Mouse (Mus musculus) heart, adult 2 months (tissue): ENCODE data around the gene Copa. TPM values are rescaled to one million over a fixed set of nuclear protein-coding genes. Genes with fewer than 3 reads are reported as not detected.
A peak's percentile ranks its signal among the peaks of the same experiment; 100 is the strongest.

Experiments used
- DNase-seq, 2 experiments: peaks; one replicate each; pipeline ENCODE4 v3.0.0; 2021
- H3K27ac ChIP-seq: fragments of 200-600 bp; 2 replicates; pipeline ENCODE4 v1.8.1; 2022
- H3K27me3 ChIP-seq: fragments of 200-500 bp; 2 replicates; pipeline ENCODE4 v1.6.1; 2012; ENCODE audit warnings: mild to moderate bottlenecking, low read length, inconsistent platforms, mixed read lengths; ENCODE audit not compliant: control insufficient read depth, insufficient read depth
- H3K36me3 ChIP-seq: fragments of 200-500 bp; 2 replicates; pipeline ENCODE4 v1.6.1; 2012; ENCODE audit warnings: low read length, inconsistent platforms; ENCODE audit not compliant: control insufficient read depth, insufficient read depth
- H3K4me1 ChIP-seq: fragments of 200-500 bp; 2 replicates; pipeline ENCODE4 v1.6.1; 2011; ENCODE audit warnings: low read length; ENCODE audit not compliant: control insufficient read depth, insufficient read depth
- H3K4me3 ChIP-seq: fragments of 200-600 bp; 2 replicates; pipeline ENCODE4 v1.8.1; 2022
- H3K79me2 ChIP-seq: fragments of 200-500 bp; replicated peaks from 2 replicates; pipeline ENCODE4 v1.6.1; 2012; ENCODE audit warnings: mild to moderate bottlenecking, inconsistent platforms, low read length, moderate library complexity, mixed read lengths; ENCODE audit not compliant: control insufficient read depth, insufficient read depth
- H3K9ac ChIP-seq: fragments of 200-500 bp; 2 replicates; pipeline ENCODE4 v1.6.1; 2012; ENCODE audit warnings: low read depth, mild to moderate bottlenecking, control low read depth, inconsistent platforms, low read length, mixed read lengths
- CTCF ChIP-seq: fragments of 200-600 bp; IDR thresholded peaks from 2 replicates; pipeline ENCODE4 v1.8.1; 2022; ENCODE audit warnings: antibody characterized with exemption, mild to moderate bottlenecking, moderate library complexity
- EP300 ChIP-seq: fragments of 200-500 bp; IDR thresholded peaks from 2 replicates; pipeline ENCODE4 v1.6.1; 2011; ENCODE audit warnings: low read depth, low read length, control low read depth; ENCODE audit not compliant: insufficient read depth
- POLR2A ChIP-seq: fragments of 200-500 bp; IDR thresholded peaks from 2 replicates; pipeline ENCODE4 v1.6.1; 2011; ENCODE audit warnings: mild to moderate bottlenecking, low read depth, low read length, control low read depth; ENCODE audit not compliant: insufficient read depth
- WGBS: fragments of 180-500 bp; shearing (Covaris S2); methylation state at CpG from one replicate; pipeline ENCODE4 v1.1.7; 2018; 5-methylcytosine and 5-hydroxymethylcytosine counted together
- intact Hi-C: fragments of 180-260 bp; cut with DNase I; formaldehyde crosslinking; loops from one replicate; pipeline ENCODE4 v1.15.1; 2025
- polyA plus RNA-seq: library from polyadenylated mRNA; depleted of rRNA; stranded (reverse); fragments of >200 nt; gene quantifications from 2 replicates; pipeline ENCODE4 v1.2.3, GENCODE M21; 2012
- total RNA-seq, 2 experiments: library from RNA; stranded (reverse); gene quantifications; 2 replicates each; pipeline ENCODE4 v1.2.3; 2021

Gene Copa
- total and polyA plus RNA-seq, 3 experiments, result 42.3 to 111 (median 98.5) TPM

GRCm38 (mm10) chr1:172148279-172148954 is 66.1 kb downstream of the Copa start:
- Histone ChIP-seq H3K36me3 (peaks cover 24% of the 10 kb centered on the region), H3K79me2 (peaks cover 4% of the 10 kb centered on the region), H3K4me3 (peak overlapping the region; percentile 100), H3K27me3 (no peaks in the 10 kb centered on the region), H3K9ac (peak overlapping the region; percentile 100), H3K27ac (peak overlapping the region; percentile 99), H3K4me1 (peaks cover 3% of the 10 kb centered on the region; the same call in 1 of the 2 replicates)
- under 1% methylated on average over 40 of the region's 40 CpGs for WGBS
- TF ChIP-seq POLR2A (no peak), EP300 (no peak), CTCF (no peak)
- DNase-seq, result peak in 1 of 2 experiments; percentile 61
- intact Hi-C loops, result loop anchor here (1.0 to 2.0 kb wide), 2 partner anchors 68 to 162 kb away; no protein-coding TSS in a partner anchor

DNA sequence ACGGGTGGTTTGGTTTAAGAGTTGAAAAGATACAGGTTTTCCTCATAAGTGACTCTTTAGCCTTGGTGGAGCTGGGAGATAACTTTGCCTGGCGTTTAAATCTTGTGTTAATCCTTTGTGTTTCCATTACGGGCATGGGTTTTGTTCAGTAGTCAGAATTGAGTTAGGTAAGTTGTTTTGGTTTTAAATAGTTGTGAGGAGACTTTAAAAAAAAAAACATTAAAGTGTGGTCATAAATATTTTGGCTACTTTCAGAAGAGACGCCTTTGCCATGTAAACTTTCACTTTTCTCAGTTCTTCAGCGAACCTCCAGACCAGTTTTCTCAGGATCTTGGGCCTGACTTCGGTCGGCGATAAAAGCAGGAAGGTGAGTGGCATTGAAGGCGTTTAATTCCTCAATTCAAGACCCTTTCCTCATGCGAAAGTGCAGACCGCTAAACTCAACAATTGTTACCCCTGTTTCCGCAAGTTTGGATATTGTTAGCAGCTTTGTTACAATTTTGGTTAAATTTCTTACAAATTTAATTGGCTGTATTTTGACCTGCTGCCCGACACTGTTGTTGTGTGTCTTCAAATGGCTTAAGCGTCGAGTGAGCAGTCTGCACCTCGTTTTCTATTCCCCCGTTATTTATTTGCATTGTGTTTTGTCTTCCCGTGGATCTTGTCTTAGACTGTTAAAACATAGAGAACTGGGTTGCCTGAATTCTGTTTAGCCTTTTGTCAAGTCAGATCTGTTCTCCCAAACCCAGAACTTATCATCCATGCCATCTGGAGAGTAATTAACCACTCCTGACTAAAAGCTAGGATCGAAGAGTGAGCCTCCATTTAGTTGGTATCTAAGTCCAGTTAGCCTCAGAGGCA is 66.9 kb downstream of the Copa start:
- DNase-seq, result no peak
- intact Hi-C loops, result loop anchor here (1.0 to 2.0 kb wide), 2 partner anchors 68 to 161 kb away; no protein-coding TSS in a partner anchor
- peak overlapping the region; percentile 100 for H3K9ac ChIP-seq
- WGBS, result 9% methylated on average over 19 of the region's 19 CpGs
- H3K27me3 ChIP-seq, result no peaks in the 10 kb centered on the region
- H3K79me2 ChIP-seq, result peaks cover 5% of the 10 kb centered on the region
- H3K27ac ChIP-seq, result peak overlapping the region; percentile 99
- TF ChIP-seq POLR2A, result no peak
- no peak for TF ChIP-seq EP300
- no peak for TF ChIP-seq CTCF
- H3K4me3 ChIP-seq, result peak overlapping the region; percentile 100
- H3K4me1 ChIP-seq, result peaks cover 3% of the 10 kb centered on the region; the same call in 1 of the 2 replicates
- peaks cover 30% of the 10 kb centered on the region for H3K36me3 ChIP-seq

GRCm38 (mm10) chr1:172154536-172154935 is 72.2 kb downstream of the Copa start:
- Histone ChIP-seq H3K4me1 (peaks cover 3% of the 10 kb centered on the region; the same call in 1 of the 2 replicates), H3K27me3 (no peaks in the 10 kb centered on the region), H3K4me3 (no peak overlapping the region), H3K79me2 (peaks cover 11% of the 10 kb centered on the region), H3K9ac (no peak overlapping the region), H3K27ac (no peak overlapping the region), H3K36me3 (peaks cover 31% of the 10 kb centered on the region)
- TF ChIP-seq CTCF (no peak), EP300 (no peak), POLR2A (no peak)
- 87% methylated on average over 3 of the region's 3 CpGs for WGBS
- intact Hi-C loops, result no loop called here
- DNase-seq, result no peak

- Histone ChIP-seq H3K4me1 (no peaks in the 10 kb centered on the region; the same call in 1 of the 2 replicates), H3K27me3 (no peaks in the 10 kb centered on the region), H3K9ac (no peak overlapping the region), H3K36me3 (peaks cover 30% of the 10 kb centered on the region), H3K4me3 (no peak overlapping the region), H3K27ac (no peak overlapping the region), H3K79me2 (peaks cover 11% of the 10 kb centered on the region)
- no peak for DNase-seq
- TF ChIP-seq CTCF (no peak), EP300 (no peak), POLR2A (no peak)
- intact Hi-C loops, result no loop called here
- 84% methylated on average over 3 of the region's 3 CpGs for WGBS
Measured at GRCm38 (mm10) chr1:172155518-172155917, 73.2 kb downstream of the Copa start.

DNA sequence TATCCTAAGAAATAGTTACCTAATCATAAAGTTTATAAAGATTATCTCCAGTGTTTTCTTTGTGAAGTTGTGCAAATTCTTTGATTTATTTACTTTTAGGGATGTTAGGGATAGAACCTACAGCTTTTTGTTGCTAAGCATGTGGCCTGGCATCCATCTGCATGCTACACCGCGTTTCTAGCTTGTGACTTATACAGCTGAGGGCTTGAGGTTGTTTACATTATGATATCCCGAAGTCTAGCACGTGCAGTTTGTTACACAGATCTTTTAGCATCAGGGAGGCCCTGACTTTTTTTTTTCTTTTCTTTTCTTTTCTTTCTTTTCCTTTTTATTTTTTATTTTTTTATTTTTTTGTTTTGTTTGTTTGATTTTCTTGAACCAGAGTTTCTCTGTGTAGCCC is 77.6 kb downstream of the Copa start:
- Histone ChIP-seq H3K4me1 (peaks cover 1% of the 10 kb centered on the region), H3K79me2 (peaks cover 6% of the 10 kb centered on the region), H3K27me3 (no peaks in the 10 kb centered on the region), H3K36me3 (peaks cover 23% of the 10 kb centered on the region), H3K4me3 (no peak overlapping the region), H3K9ac (no peak overlapping the region), H3K27ac (peak overlapping the region; percentile 82)
- TF ChIP-seq POLR2A (no peak), CTCF (no peak), EP300 (no peak)
- DNase-seq, result no peak
- 20% methylated on average over 4 of the region's 4 CpGs for WGBS
- intact Hi-C loops, result loop anchor here (5.0 kb wide), 1 partner anchor 37 kb away; no protein-coding TSS in a partner anchor

- peaks cover 1% of the 10 kb centered on the region for H3K4me1 ChIP-seq
- TF ChIP-seq CTCF (no peak), EP300 (no peak), POLR2A (no peak)
- H3K9ac ChIP-seq, result no peak overlapping the region
- H3K36me3 ChIP-seq, result peaks cover 24% of the 10 kb centered on the region
- intact Hi-C loops, result loop anchor here (5.0 kb wide), 1 partner anchor 37 kb away; no protein-coding TSS in a partner anchor
- DNase-seq, result no peak
- no peaks in the 10 kb centered on the region for H3K27me3 ChIP-seq
- peak overlapping the region; percentile 82 for H3K27ac ChIP-seq
- H3K4me3 ChIP-seq, result no peak overlapping the region
- H3K79me2 ChIP-seq, result peaks cover 6% of the 10 kb centered on the region
Measured at GRCm38 (mm10) chr1:172160508-172160907, 78.2 kb downstream of the Copa start.
